Mouse (Mus musculus): ENCODE data around the gene Fhl5.
"Not testable (repeated sequence)": the region's sequence is repeated elsewhere in the genome, so short reads cannot be mapped to it uniquely, and the experiment has no call there.

The Fhl5 gene

GRCm38 (mm10) chr4:25242776-25243175 lies at the start of gene Fhl5:
Gene Fhl5 (minus strand): TSS chr4:25242876.
- no peak for DNase-seq (ENCODE audit: low spot score)

- not testable (repeated sequence) for DNase-seq (ENCODE audit: low spot score)
These were observed 42.3 kb upstream of the Fhl5 start for GRCm38 (mm10) chr4:25285002-25285401.

- peak; percentile 95 for DNase-seq (ENCODE audit: low spot score)
These were observed 39.0 kb upstream of the Fhl5 start, which contains the start of gene Ufl1 for GRCm38 (mm10) chr4:25281671-25282038. Gene Ufl1 (minus strand): TSS chr4:25281821.

DNA sequence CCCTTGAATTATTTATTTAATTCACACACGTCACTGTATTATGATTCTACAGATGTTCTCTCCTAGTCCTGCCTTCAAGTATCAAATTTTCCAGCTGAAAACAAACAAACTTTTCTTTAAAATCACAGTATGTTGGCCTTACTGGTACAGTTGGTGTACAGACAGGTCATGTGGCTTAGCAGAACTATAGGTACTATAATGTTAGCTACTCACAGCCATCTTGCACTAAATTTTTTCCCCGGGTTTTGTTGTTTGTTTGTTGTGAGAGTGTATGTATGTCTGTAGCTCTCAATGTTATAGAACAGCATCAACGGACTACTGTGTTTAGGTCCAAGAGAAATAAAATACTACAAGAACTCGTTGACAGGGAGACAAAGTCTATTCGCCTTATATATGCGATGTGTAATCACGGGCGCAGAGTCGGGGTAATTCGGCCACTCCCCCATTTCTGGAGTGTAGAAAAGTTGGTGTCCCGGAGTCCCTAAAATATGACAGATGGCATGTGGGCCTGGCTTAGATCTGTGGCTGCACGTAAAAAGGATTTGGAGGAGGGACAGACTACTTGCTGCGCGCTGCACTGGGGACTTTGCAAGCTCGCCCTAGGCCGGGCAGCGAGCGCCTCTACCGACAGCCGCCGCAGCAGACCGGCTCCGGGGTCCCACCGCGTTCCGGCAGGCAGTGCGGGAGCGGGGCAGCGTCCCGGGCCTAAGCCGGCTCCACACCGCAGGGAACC lies 38.4 kb upstream of the Fhl5 start:
- DNase-seq (ENCODE audit: low spot score), result no peak

DNA sequence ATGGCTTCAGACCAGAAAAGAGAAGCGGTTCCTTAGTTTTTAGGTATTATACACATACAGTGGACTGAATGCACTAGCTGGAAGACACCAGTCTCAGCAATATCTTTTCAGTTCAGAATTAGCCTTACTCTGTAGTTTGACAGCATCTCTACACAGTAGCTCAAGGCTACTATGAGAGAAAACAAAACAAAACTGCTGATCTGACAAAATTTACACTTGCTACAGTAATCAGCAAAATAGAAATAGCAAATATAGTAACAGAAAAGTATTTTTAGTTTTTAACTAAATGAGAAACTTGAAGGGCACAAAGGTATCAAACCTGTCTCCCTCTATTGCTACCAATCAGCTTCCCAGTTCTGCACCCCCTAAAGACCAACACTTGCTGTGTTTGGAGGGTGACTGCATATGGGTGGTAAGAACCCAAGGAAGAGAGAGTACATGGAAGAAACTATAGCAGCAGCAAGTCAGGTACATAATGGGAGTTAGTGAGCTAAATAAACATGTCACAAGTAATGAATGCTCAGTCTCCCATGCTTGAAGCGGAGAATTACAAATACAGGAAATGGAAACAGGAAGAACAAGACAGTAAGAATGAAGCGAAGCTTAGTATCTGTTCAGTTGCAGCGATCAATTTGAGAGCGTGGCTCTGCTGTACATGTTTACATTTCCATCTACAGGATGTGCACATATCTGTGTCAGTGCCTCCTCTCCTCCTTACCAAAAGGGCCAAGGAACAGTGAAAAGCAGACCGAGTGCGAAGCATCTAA lies 30.4 kb upstream of the Fhl5 start:
- no peak for DNase-seq (ENCODE audit: low spot score)

- no peak for DNase-seq (ENCODE audit: low spot score)
These were observed 29.2 kb upstream of the Fhl5 start for GRCm38 (mm10) chr4:25271926-25272325.

- DNase-seq (ENCODE audit: low spot score), result no peak
These were observed 24.5 kb upstream of the Fhl5 start for GRCm38 (mm10) chr4:25267144-25267543.

DNA sequence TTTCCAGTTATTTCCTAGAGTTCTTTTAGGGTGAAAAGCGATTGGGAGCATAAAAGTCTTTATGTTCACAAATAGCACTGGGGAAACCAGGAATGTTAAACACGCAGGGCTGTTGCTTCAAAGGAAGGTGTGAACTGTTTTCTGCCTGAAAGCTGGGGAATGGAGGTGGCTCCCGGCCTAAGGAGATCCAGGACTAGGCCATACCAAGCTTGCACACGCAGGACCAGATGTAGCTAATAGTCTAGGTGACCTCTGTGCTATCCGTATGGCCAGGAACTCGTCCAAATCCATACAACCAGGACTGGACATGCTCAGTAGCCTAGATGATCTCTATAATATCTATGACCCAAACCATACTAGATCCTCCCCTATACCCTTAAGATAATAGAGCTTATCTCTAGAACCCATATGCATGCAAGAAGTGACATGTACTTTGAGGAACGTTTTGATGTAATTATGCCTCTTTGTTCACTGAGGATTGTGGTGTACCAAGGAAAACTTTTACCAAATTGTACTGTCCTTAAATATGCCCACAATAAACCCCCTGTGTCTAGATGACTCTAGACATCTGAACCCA lies 15.2 kb upstream of the Fhl5 start:
- DNase-seq (ENCODE audit: low spot score), result no peak

DNA sequence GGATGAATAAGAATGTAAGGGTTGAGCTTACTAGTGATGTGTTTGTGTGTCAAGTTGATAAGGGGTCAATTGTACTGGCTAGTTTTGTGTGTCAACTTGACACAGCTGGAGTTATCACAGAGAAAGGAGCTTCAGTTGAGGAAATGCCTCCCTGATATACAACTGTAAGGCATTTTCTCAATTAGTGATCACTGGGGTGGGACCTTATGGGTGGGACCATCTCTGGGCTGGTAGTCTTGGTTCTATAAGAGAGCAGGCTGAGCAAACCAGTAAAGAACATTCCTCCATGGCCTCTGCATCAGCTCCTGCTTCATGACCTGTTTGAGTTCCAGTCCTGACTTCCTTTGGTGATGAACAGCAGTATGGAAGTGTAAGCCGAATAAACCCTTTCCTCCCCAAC lies 7.0 kb downstream of the Fhl5 start:
- DNase-seq (ENCODE audit: low spot score), result not testable (repeated sequence)

DNA sequence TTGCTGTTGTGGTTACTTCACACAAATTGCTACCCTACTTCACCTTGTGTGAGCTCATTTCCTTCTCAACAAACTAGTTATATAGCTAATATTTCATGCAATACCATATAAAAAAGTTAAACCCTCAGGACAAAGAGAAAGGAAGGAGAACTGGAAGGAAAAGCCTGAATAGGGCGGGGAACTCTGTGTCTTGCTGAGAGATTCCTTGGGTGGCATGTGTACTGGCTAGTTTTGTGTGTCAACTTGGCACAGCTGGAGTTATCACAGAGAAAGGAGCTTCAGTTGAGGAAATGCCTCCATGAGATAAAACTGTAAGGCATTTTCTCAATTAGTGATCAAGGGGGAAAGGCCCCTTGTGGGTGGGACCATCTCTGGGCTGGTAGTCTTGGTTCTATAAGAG lies 8.9 kb downstream of the Fhl5 start:
- not testable (repeated sequence) for DNase-seq (ENCODE audit: low spot score)

DNA sequence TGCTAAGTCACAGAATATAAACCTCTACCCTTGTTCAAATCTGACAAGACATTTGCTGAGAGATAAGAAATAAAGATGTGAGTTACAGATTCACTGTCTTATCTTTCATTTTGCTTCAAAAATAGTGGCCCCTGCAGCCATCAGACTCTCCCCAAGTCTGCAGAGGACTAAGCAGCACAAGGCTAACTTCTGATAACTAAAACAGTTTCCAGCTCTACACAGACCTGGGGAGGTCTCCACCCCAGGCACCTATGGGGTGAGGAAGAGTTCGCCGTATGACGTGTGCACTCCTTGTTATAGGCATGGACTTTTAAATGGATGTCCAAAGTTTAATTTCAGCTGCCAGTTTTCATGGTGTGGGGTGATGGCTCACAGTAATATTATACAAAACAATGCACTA lies 10.1 kb downstream of the Fhl5 start:
- no peak for DNase-seq (ENCODE audit: low spot score)

DNA sequence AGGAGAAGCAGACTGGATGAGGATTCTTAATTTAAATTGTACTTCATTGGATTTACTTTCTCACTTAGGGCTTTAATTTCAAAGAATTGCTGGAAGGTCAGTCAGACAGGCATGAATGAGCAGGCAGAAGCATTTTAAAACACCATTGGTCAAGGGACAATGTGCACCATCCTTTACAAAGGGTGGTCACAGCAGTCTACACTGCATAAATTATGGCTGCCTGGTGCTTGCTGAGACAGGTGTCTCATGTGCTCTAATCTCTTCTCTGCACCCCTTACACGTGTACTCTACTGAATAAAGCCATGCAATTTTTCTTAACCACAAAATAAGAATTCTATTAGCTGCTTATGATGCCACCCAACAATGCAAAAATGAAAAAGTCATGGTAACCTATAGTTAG lies 15.1 kb downstream of the Fhl5 start:
- no peak for DNase-seq (ENCODE audit: low spot score)

DNA sequence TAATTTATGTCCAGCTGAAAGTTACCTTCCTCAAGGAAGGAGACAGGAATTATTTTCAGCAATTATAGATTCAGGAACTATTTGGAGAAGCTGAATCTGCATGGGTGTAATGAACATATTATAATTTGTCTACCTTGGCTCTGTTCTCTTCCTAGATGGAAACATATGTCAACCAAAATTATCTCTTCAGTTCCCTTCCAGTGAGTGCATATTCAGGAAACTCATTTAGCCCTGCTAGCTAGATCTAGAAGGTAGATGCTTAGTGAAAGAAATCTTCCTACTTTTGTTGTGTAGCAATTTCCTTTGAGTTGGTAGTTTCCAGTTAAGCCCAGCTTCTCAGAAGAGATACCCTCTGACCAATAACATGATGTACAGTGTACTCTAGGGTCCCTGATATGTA lies 20.7 kb downstream of the Fhl5 start:
- DNase-seq (ENCODE audit: low spot score), result no peak

DNA sequence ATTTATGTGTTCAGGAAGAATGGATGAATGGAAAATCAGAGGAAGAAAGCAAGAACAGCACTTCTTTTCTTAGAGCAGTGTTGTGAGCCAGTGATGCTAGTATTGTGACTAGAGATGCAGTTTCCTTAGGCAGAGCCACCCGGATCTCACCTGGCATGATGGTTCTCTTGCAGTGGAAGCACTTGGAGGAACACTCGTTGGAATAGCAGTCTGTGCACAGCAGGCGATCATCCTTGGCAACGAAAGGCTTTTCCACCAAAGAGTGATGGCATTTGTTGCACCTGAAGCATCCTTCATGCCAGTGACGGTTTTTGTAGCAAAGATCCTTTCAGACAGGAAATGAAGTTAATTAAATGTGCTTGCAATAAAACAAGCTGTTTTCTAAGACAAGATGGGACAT lies 29.2 kb downstream of the Fhl5 start:
- DNase-seq (ENCODE audit: low spot score), result no peak

GRCm38 (mm10) chr4:25206166-25206565 lies 36.5 kb downstream of the Fhl5 start:
- no peak for DNase-seq (ENCODE audit: low spot score)

- DNase-seq (ENCODE audit: low spot score), result no peak
These were observed 45.4 kb downstream of the Fhl5 start for GRCm38 (mm10) chr4:25197310-25197709.

DNA sequence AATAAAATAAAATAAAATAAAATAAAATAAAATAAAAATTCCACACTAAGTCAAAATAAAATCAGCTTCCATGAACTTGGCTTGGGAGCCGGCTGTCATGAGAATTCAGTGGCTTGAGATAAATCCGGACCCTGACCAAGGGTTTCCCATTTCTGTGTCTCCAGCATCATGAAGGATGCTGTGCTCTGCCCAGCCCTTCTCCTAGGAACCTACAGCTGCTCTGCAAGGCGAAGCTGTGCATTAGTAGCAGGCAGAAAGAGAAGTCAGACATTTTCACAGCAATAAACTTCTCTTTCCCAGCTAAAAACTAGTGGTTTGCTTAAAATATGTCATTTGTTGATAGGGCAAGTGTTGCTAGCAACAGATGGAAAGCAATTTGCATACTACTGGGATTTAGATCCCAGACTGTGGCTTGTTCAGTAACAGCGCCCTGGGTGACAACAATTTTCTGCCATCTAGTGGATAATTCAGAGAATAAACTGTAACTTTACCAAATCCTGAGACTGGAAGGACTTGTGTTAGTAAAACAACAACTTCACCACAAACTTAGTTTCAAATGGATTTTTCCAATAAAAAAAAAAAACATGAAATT lies 63.0 kb downstream of the Fhl5 start:
- no peak for DNase-seq (ENCODE audit: low spot score)

Measured in testis, postnatal 14 days (tissue).